Mouse (Mus musculus) kidney, adult 9 months (tissue): ENCODE data around the gene Tmem165.

Source experiments
- DNase-seq: peaks from one replicate; pipeline ENCODE4 v3.0.0; 2022

The Tmem165 gene

DNA sequence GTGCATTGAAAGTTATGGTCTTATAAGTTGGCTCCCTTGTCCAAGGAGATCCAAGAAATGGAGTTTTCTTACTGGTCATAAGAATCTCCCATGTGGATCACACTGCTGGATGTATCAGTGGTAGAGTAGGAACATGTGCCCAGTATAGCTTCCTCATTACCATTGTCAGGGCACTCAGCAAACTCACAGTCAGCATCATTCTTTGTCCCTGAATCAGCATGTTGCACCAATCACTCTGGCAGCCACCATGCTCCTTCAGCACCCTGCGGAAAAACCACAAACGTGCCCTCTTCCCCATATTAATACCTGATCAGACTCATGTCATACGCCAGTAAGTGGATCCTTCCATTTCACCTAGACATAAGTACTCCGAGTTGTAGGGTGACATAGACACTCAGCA is 8.6 kb upstream of the Tmem165 start:
- no peak for DNase-seq

DNA sequence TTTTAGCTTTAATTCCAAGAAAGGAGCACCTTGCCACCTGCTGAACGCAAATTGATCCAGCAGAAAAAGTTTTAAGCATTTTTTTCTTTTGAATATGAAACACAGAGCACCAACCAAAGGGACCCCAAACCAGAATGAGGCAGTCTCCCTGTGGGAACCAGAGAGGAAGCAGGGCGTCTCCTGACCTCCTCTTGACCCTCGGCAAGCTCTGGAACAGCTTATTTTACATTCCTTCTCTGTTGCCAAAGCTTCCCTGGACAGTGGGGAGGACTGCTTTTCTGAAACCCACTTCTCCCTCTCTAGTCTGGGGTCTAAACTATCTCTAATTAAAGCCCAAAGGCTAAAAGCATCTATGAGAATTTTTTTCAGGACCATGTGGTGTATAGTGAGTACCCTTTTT is 7.3 kb upstream of the Tmem165 start:
- no peak for DNase-seq

DNA sequence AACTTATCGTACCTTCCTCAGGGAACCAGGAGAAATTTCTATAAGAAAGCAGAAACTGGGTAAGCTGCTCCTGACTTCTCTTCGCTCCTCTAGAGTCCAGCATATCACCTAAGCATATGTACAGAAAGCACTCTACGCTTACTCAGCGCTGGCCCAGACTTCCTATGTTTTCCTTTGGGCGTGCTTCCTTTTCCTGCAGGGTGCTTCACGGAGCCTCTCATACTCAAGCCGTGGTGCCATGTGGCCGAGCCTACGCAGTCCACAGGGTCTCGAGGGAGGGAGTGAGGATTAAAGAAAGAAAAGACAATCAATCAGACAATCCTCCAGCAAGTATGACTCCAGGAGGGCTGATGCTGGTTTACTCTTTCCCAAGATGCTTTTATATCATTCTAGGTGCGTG is 6.8 kb upstream of the Tmem165 start:
- no peak for DNase-seq

DNA sequence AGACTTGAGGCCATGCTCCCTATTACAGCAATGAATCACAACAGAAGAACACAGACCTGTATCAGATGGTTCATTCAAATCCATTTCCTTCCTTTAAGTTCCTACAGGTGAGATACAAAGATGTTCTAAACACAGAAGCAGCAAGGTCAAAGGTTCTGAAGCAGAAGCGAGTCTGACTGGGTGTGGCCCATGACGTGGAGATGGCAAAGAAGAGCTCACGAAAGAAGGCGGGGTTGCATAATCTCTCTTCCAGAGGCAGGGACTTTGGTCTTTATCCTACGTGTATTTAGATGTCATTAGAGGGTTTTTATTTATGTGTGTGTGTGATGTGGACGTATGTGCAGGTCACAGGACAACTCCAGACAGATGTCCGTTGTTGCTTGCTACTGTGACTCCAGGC is 6.0 kb upstream of the Tmem165 start:
- no peak for DNase-seq

DNA sequence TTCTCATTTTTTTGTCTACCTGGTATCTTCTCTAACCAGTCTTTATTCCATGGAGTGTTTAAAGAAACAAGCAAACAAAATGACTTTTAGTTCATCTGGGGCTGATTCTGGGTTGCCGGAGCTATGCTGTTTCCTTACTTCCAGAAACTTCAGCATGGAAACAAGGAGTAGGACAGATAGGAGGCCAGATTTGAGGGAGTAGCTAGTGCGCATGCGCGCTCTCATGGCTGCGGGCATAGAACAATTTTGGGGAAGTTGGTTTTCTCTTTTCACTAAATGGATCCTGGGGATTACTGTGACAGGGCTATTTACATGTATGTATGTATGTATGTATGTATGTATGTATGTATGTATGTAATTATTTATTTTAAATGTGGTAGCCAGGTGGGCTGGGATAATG is 4.5 kb upstream of the Tmem165 start:
- DNase-seq = no peak

DNA sequence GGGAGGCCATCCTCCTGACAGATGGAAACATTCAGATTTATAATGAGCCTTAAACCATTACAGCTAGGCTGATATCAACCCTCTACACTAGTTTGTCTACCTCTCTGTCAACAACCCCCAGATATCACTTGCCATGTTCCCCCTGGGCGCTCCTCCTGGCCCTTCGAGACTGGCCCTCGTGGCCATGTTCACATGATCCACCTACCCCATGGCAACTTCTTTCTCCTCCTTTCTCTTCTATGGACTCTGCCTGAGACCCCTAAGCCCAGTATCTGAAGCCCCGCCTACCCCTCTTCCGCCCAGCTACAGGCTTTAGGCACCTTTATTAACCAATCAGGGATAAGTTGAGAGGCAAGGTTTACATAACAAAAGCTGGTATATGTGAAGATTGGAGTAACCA is 3.9 kb upstream of the Tmem165 start:
- DNase-seq = no peak

DNA sequence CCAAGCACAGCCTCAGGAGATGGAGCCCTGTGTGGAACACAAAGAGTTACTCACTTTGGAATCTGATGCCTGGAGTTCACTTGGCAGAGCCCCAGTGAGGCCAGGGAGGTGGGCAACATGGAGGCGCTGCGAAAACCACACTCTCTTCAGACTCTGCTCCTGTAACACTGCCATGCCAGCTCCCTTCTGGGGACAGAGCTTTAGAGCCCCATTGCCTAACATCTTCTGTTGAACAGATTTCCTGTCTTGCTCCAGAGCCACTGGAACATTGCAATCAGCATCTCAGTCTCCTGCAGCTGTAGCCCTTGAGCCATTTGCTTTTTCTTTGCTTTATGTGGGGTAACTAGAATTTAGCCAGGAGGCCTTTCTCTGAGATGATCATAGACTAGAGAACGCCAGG is 1.4 kb upstream of the Tmem165 start:
- no peak for DNase-seq

DNA sequence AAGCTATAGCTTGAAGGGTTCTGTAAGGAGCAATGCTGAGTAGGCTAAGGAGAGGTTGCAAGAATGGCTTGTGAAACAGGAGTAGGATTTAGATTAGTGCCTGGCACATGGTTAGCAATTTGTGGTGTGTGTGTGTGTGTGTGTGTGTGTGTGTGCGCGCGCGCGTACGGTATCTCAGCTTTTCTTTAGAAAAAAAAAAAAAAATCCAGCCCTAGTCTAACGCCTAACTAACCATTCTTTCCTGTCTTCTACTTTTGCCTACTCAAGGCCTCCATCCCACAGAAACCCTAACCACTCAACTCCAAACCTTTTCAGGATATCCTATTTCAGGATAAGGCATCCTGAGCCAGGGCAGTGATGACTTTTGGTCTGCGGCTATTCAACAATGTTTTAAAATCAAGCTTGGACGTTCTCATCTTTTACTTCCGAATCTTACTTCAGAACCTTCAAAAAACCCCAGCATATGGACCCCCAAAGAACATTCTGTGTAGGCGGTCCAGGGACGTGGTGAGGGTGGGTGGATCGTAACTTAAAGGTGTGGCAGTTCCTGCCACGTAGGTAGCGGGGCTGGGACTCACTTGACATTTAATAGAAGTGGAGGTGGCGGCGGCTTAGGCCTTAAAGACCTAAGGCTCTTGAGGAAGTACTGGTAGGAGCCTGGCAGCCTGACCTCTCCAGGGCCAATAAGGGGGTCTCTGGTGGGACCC is 484 bp upstream of the Tmem165 start:
- no peak for DNase-seq

DNA sequence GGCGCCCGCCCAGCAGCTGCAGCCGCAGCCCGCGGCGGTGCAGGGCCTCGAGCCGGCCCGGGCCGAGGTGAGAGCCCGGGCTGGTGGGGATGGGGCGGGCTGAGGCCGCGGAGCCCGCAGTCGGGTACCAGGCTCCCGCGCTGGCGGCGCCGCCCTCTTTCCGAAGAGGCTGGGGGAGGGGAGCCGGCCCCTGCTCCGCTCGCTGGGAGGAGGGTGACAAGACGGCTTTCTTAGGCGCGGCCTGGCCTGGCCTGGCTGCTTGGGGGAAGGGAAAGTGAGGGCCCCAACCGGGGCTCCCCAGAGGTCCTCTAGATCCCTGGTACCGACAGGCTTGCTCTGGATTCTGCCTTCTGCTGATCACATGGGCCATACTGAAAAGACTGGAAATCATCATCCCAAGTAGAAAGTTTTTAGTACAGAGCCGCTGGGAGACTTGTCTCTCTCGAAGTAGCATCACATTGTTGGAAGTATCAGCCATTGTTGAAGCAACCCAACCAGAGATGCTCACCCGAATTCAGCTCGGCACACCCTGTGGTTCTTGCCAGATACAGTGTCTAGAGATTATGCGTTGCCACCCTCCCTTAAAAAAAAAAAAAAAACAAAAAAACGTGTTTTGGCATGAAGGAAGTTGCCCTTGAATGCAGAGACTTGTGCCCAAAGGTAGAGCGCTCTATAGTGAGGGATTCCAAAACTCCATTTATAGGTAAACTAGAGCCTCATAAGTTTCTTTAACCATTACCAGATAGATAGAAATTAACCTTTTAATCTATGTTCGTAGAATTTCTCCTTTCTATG is 803 bp downstream of the Tmem165 start:
- DNase-seq = peak; percentile 51

DNA sequence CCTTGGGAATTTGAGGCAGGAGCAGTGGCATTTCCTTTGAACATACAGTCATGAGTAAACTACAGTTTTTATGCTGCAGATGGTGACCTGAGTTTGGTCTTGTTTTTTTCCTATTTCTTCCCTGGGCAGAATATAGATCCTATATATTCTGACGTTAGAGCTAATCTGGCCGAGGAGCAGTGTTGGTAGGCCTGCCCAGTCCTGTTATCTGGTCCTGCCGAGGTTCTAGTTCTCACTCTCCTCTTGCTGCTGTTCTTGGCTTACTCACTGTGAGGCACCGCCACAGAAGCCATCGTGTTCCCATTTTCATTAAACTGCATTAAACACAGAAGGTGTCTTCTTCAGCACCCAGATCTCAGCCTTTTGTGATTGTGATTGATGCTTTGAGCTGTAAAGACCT is 4.2 kb downstream of the Tmem165 start:
- DNase-seq = no peak

DNA sequence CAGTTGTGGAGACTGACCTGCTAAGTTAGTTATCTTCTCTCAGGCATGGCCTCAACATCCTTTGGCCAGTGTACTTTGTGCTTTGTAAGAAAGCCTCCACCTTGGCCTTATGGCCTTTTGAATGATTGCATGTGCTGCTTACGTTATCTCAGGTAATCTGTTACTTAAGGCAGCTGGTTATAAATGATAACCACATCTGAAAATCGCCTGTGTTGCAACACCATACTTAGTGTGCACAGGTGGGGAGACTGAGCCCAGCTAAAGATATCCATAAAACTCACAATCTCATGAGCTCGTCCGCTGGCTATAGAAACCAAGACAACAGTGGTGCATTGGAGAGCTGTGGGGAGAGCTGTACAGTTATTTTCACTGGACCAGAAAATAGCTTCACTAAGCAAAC is 6.9 kb downstream of the Tmem165 start:
- DNase-seq = no peak

DNA sequence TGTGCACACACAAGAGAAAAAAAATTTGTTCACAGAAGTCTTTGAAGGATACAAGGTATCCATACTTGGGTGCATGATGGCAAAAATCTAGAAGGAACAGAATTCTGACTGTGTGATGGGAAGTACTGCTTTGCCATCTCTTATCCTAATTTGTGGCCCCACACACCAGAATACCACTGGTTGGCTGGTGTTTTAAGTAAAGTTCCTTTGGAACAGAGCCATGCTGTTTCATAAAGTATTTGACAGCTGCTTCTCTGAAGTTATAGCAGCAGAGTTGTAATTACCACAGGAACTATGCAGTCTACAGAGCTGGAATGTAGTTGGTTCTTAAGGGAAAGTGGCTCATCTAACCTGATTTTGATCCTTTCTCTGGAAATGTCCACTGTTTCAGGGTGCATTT is 9.4 kb downstream of the Tmem165 start:
- DNase-seq = no peak

DNA sequence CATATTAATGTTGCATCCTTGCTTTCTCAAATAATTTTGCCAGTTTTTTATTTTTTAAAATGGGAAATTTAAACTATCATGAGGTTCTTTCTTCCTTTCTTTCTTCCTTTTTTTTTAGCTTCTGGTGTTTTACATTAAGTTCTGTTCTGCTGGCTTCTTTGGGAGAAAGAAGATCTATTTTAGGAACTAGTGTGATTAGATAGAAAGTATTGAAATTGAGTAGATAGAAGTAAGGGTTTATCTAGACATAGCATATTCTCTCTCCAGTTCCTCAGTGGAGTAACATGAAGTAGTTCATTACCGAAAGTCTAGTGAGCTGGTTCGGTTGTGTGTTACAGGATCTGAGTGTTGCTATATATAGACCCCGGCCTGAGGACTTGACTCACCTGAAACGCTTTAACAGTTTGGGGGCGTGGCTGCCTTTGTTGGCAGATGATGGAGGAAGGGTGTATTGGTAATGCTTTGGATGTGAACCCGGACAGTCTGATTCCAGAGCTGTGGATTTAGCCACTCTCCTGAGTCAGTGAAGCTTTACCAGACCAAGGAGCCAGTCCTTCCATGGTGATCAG is 10.8 kb downstream of the Tmem165 start:
- DNase-seq = no peak

DNA sequence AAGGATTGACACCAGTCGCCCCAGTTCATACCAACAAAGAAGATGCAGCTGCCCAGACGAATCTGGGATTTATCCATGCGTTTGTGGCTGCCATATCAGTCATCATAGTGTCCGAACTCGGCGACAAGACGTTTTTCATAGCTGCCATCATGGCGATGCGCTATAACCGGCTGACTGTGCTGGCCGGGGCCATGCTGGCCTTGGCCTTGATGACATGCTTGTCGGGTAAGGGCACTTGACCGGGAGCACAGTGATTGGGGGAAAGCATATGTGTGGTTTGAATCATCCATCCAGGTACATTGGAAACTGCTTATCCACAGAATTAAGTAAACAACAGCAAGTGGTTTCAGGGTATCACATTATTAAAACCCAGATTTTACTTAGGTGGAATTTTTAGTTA is 15.7 kb downstream of the Tmem165 start:
- no peak for DNase-seq

DNA sequence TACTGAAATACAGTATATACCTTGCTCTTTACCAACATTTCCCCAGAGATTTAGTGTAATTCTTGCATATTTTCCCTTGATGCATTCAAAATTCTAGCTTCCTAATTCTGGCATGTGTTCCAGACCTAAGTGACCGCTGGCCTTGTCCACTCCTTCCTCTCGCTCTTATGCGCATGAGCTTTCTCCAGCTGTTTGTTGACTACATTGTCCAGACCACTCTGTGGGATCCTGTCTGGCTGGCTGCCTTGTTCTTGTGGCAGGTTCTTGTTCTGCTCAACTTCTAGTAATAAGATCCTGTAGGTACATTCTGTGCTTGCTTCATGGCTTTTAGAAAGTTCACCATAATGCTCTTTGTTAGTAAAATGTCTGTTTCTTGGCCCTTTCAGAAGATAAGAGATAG is 19.5 kb downstream of the Tmem165 start:
- no peak for DNase-seq

DNA sequence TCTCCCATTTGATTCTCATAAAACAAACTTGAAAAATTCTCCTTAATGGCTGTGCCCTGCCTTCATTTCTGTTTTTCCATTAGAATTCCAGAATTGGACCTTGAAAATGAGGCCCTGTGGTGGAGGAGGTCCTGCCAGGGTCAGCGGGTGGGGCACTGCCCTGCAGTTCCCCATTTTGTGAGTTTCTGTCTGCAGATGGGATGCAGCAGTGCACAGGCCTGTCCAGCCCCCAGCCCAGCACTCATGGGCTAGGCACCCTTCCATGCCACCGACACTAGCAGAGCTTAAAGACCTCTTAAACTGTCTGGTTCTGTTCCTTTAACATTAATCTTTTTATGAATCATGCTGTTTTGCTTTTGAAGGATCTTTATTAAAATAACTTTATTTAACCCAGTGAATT is 22.2 kb downstream of the Tmem165 start:
- no peak for DNase-seq

DNA sequence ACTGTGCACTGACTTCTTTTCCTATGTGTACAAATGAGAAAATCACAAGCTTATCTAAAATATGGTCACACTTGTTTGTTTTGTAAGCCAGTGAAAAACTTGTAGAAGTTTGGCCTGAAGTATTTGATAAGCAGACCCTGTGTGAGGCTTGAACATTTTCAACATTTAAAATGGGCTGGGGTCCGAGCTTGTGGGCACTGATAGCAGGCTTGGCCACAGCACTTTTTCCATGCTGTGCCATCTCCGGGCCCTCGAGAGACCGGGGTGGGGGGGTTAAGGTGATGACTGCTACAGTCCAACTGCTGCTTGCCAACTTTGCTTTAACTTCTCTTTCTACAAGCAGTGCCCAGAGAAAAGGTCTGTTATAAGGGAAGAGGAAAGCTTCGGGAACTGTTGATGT is 24.4 kb downstream of the Tmem165 start:
- DNase-seq = no peak

DNA sequence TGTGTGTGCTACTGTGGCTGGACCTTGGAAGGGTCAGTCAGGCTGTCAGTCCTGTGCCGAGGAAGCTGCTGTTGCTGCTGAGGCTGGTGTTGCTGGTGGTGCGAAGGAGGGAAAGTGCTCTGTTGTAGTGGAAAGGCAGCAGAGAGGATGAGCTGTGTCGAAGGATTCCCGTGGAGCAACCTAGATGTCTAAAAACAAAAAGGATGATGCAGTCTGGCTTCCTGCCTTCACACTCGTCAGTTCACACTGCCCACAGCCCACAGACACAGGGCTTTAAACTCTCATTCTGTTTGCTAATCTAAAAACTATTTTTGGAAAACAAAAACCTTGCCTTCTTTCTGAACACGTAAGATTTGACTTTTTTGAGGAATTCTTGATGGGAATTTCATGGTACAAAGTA is 33.0 kb downstream of the Tmem165 start:
- DNase-seq = no peak

DNA sequence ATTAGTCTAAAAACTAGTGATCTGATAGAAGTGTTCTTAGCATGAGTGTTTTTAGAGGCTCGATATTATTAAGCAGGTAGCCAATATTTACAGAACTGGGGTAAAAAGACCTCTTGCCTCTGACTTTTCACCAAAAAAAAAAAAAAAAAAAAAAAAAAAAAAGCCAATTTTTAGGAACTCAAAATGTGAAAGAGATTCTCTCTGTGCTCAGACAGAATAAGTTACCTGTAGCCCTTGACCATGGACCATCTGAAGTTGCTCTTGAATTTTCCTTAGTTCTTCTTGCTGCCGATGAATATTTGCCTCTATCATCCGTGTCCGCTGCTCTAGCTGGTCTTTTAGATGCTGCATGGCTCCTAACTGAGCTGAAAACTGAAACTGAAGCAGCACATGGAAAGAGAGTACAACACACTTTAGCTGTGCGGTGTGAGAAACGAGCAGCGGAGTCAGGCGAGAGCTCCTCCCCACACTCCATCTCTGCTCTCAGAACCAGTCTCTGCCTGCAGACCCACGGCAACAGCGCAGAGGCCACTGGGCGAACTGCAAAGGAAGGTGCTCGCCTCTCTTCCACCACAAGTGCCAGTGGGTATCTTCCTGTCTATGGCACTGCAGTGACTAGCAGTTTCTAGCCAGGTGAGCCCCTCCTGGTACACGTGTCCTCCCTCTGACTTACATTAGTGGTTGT is 47.6 kb downstream of the Tmem165 start:
- DNase-seq = no peak

DNA sequence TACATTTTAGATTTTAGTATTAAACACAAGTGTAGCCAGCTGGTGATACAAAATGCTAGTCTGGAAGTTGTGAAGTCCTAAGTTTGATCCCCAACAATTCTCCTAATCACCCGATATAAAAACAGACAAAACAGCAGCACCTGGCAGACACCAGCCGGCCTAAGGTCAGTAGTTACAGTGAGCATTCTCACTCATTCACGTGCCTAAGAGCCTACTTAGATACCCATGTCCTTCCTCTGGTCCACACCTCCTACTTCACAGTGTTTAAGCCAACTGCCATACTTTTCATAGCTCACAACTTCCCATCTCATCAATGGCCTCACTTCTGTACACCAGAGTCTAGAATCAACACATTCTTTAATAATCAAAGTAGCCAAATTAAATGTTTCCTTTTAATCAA is 59.6 kb downstream of the Tmem165 start:
- DNase-seq = no peak

DNA sequence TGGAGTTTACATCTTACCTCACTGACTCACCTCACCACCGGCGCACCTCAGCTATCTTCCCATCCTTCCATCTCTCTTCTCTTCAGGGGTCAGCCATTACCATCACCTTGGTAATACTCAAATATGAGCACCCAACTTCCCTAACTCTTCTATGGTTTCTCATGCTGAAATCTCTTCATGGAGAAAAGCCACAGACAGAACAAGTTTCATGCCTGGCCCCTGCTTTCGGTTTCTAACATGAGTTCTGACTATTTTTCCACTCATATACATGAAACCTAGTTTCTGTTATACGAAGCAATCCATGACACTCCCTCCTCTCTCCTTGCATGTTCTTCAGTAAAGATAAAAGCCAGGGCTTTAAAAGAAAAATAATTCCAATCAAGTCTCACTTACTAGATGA is 60.2 kb downstream of the Tmem165 start:
- DNase-seq = no peak

DNA sequence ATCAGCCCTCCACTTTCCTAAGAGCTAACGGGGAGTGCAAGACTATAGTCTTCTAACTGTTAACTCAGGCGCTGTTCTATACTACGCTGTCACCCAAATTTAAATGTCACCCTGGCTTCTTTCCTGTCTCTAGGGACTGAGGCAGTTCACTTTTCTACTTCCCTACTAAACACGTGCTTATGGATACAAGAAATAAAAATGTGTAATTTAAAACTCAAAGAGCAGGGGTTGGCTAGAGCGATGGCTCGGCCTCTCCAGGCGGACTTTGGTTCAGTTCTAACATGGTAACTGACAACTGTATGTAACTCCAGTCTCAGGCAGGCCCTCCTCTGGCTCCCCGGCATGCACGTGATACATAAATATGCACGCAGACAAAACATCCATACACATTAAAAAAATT is 60.8 kb downstream of the Tmem165 start:
- DNase-seq = no peak

DNA sequence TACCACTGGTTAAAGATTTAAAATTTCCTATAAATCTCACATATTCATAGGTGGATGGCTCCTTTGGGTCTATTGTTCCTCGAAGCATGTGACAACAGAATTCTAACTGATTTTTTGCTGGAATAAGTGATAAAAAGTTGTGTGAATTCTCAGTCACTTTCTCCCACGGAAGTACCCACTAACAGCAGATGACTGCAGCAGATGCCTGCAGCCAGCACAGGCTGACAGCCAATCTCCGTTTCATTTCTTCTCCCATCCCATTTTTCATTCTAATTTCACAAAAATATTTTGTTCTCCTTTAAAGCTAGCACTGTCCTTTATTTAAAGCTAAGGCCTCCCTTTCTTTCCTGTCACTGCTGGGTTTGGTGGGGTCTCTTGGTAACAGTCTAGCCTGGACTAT is 61.7 kb downstream of the Tmem165 start:
- DNase-seq = no peak

DNA sequence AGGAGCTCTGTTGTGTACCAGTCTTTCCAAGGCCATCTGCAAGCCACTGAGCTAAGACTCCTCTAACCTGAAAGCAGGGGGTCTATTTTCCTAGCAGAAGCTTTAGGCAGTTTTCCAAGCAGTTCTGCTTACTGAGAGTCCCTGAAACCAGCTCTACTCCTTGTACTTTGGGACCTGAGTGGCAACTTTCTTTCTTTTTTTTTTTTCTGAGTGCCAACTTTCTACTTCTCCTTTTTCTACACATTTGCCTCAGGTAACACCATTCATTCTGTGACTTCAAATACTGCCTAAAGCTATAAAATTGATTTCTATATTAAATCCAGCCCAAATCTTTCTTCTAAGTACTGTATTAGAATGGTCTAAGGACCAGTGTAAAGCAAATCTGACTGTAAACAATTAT is 62.9 kb downstream of the Tmem165 start:
- DNase-seq = no peak
